Comparison of ENCODE assay signal across 11 mouse cellular contexts in the genomic region with DNA sequence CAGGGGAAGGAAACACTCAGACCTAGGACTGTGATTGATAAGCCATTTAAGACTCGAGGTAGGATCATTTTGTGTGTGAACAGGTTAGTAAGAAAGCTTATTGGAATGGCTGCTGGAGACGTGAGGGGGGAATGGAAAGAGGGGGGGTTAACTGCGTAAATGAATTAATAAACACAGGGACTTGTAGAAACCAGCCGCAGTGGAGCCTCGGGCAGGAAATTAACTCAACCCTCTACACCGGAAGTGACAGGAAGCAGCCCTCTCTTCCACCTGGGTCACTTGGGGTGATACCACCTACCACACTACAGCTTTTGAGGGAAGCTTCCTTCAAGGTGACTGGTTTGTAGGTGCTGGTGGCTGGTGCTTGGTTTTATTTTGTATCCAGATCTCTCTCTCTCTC. TPM values are rescaled to one million over a fixed set of nuclear protein-coding genes. Genes with fewer than 3 reads are reported as not detected.
DNase-seq lines count a peak whose midpoint lies in the region; ATAC-seq lines count a peak whose summit lies in the region.
"Had no signal": no experiment of that assay in that cellular context is flagged by ENCODE, and none has a peak within 500 bp of the region (broad histone marks: within the 10 kb centered on the region; RNA-seq: fewer than 3 reads in every experiment).

No protein-coding gene starts in this region.

- no peaks in the 10 kb centered on the region for H3K9me3 ChIP-seq in forebrain, embryonic 10.5 days
- 0 out of 2 replicates have a peak, but pooled peaks cover 6% of the 10 kb centered on the region for H3K9me3 ChIP-seq in forebrain, embryonic 12.5 days
- H3K9me3 ChIP-seq in lung, embryonic 16.5 days (ENCODE audit: control insufficient read depth, low read length), result no peaks in the 10 kb centered on the region; the same call in 1 of the 2 replicates
- H3K9me3 ChIP-seq in limb, embryonic 10.5 days (replicated peaks), result no peaks in the 10 kb centered on the region
- H3K9me3 ChIP-seq: hindbrain, embryonic 13.5 days; neural tube, embryonic 15.5 days had no signal

- peaks cover 17% of the 10 kb centered on the region for H3K4me1 ChIP-seq in forebrain, embryonic 10.5 days
- peaks cover 12% of the 10 kb centered on the region for H3K4me1 ChIP-seq in forebrain, embryonic 12.5 days
- H3K4me1 ChIP-seq in lung, embryonic 16.5 days (replicated peaks; ENCODE audit: control insufficient read depth, insufficient read depth, low read length), result peaks cover 13% of the 10 kb centered on the region
- H3K4me1 ChIP-seq in limb, embryonic 10.5 days, result peaks cover 19% of the 10 kb centered on the region

- peaks cover 49% of the 10 kb centered on the region for H3K27me3 ChIP-seq in forebrain, embryonic 10.5 days (ENCODE audit: poor library complexity, severe bottlenecking)
- peaks cover 30% of the 10 kb centered on the region for H3K27me3 ChIP-seq in forebrain, embryonic 12.5 days
- H3K27me3 ChIP-seq in lung, embryonic 16.5 days (ENCODE audit: control insufficient read depth, insufficient read depth, low read depth, low read length), result peaks cover 13% of the 10 kb centered on the region
- H3K27me3 ChIP-seq in limb, embryonic 10.5 days (ENCODE audit: low read depth, poor library complexity, severe bottlenecking), result peaks cover 28% of the 10 kb centered on the region; the same call in 1 of the 2 replicates
- H3K27me3 ChIP-seq: hindbrain, embryonic 13.5 days had no signal

- H3K9ac ChIP-seq in forebrain, embryonic 12.5 days, result no peak overlapping the region
- H3K9ac ChIP-seq in lung, embryonic 16.5 days (ENCODE audit: low read length), result no peak overlapping the region
- H3K9ac ChIP-seq: hindbrain, embryonic 13.5 days; neural tube, embryonic 15.5 days had no signal

- no peak for ATAC-seq in forebrain, embryonic 12.5 days (ENCODE audit: low FRiP score)
- ATAC-seq in lung, embryonic 16.5 days (ENCODE audit: low read depth), result no peak; the same call in 1 of the 2 replicates

- no peaks in the 10 kb centered on the region for H3K36me3 ChIP-seq in forebrain, embryonic 10.5 days (replicated peaks)
- H3K36me3 ChIP-seq in forebrain, embryonic 12.5 days (replicated peaks), result no peaks in the 10 kb centered on the region
- no peaks in the 10 kb centered on the region for H3K36me3 ChIP-seq in lung, embryonic 16.5 days (ENCODE audit: control insufficient read depth, insufficient read depth, low read length)
- H3K36me3 ChIP-seq in limb, embryonic 10.5 days, result no peaks in the 10 kb centered on the region
- H3K36me3 ChIP-seq: hindbrain, embryonic 13.5 days; neural tube, embryonic 15.5 days had no signal

- no peak overlapping the region for H3K4me2 ChIP-seq in forebrain, embryonic 12.5 days
- peak overlapping the region; percentile 29; the same call in 1 of the 2 replicates for H3K4me2 ChIP-seq in lung, embryonic 16.5 days (ENCODE audit: low read depth, low read length)
- H3K4me2 ChIP-seq: hindbrain, embryonic 13.5 days; neural tube, embryonic 15.5 days had no signal

- no peak for DNase-seq in forebrain, embryonic 10.5 days (ENCODE audit: extremely low spot score, low spot score)
- DNase-seq in lung, adult 18-20 months, result no peak
- DNase-seq in limb, embryonic 10.5 days (ENCODE audit: low spot score), result no peak
- peak; percentile 49 for DNase-seq in thymus, postnatal 14 days
- DNase-seq in neural tube, embryonic 10.5 days (ENCODE audit: extremely low spot score, low spot score), result no peak
- no peak for DNase-seq in cerebellum, adult 9-11 months
- DNase-seq: heart, adult 11 months had no signal

- WGBS in forebrain, embryonic 10.5 days, result 73% methylated on average over 6 of the region's 6 CpGs
- WGBS in forebrain, embryonic 12.5 days, result 70% methylated on average over 6 of the region's 6 CpGs
- 18% methylated on average over 6 of the region's 6 CpGs for WGBS in lung, embryonic 16.5 days
- WGBS in limb, embryonic 10.5 days, result 39% methylated on average over 6 of the region's 6 CpGs

- no peak overlapping the region for H3K4me3 ChIP-seq in forebrain, embryonic 10.5 days
- no peak overlapping the region for H3K4me3 ChIP-seq in forebrain, embryonic 12.5 days (replicated peaks)
- no peak overlapping the region for H3K4me3 ChIP-seq in lung, embryonic 16.5 days (ENCODE audit: low read length)
- no peak overlapping the region for H3K4me3 ChIP-seq in limb, embryonic 10.5 days
- H3K4me3 ChIP-seq: hindbrain, embryonic 13.5 days; neural tube, embryonic 15.5 days had no signal

- peak overlapping the region; percentile 44 for H3K27ac ChIP-seq in forebrain, embryonic 10.5 days
- no peak overlapping the region for H3K27ac ChIP-seq in forebrain, embryonic 12.5 days
- H3K27ac ChIP-seq in lung, embryonic 16.5 days (ENCODE audit: low read length), result no peak overlapping the region
- peak overlapping the region; percentile 32 for H3K27ac ChIP-seq in limb, embryonic 10.5 days
- H3K27ac ChIP-seq: hindbrain, embryonic 13.5 days; neural tube, embryonic 15.5 days had no signal

RNA-seq across cellular contexts. Expression of a gene that starts 54.9 kb away (rescaled TPM):
- 1,247 and 1,263 TPM in 2 replicates for polyA plus RNA-seq in forebrain, embryonic 10.5 days (2016; fragmentation: Nextera tagmentation; extraction: Ambion mirVana)
- 758 and 840 TPM in 2 replicates for polyA plus RNA-seq in forebrain, embryonic 12.5 days (2016; fragmentation: Nextera tagmentation; extraction: Ambion mirVana)
- polyA plus RNA-seq in lung, embryonic 16.5 days (2015; fragmentation: Nextera tagmentation; extraction: Ambion mirVana), result 1,274 and 1,299 TPM in 2 replicates
- 1,122 and 1,351 TPM in 2 replicates for polyA plus RNA-seq in limb, embryonic 10.5 days (2016; fragmentation: Nextera tagmentation; extraction: Ambion mirVana)

Comparison
In these comparisons a context has a peak if more than half of its experiments do, and no peak if none do; other contexts are left out.
1. H3K27ac ChIP-seq: peak in forebrain, embryonic 10.5 days (single experiment) and limb, embryonic 10.5 days (single experiment); none in forebrain, embryonic 12.5 days (single experiment) and lung, embryonic 16.5 days (single experiment).